Mouse (Mus musculus) thymus, adult 2 months (tissue): Measurements from ENCODE around the gene Cdh1.

Source experiments
- CTCF ChIP-seq: fragments of 200-500 bp; IDR thresholded peaks from 2 replicates; pipeline ENCODE4 v1.5.1; 2012; ENCODE audit warnings: mild to moderate bottlenecking, control low read depth, low read length, moderate library complexity, borderline replicate concordance; ENCODE audit not compliant: control insufficient read depth, poor library complexity, insufficient read depth; ENCODE audit errors: extremely low read depth
- POLR2A ChIP-seq: fragments of 200-500 bp; IDR thresholded peaks from 2 replicates; pipeline ENCODE4 v1.6.1; 2012; ENCODE audit warnings: mild to moderate bottlenecking, low read length, control low read depth, moderate library complexity; ENCODE audit not compliant: control insufficient read depth, poor library complexity, insufficient read depth; ENCODE audit errors: extremely low read depth

DNA sequence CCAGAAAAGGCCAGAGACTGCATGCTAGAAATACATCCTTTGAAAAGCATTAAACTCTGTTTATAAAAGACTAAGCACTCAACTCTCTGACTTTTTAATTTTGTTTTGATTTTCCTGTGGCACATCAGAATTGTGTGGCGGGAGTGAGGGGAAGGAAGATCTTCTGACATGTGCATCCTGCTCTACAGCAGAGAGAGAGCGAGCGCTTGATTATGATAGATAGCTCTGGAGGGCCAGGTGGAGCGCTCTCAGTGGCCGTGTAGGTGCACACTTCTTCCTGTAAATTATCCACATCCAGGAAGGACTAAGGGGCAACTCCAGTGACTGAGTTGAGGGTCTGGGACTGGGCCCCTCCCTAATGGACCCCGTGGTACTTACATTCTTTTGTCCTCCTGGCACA, 103.0 kb downstream of the Cdh1 start:
- no peak for TF ChIP-seq POLR2A
- no peak for TF ChIP-seq CTCF
